Mouse (Mus musculus) ovary, postnatal 10 days (tissue): Measurements from ENCODE around the gene Cops7b.
"Not testable (repeated sequence)": the region's sequence is repeated elsewhere in the genome, so short reads cannot be mapped to it uniquely, and the experiment has no call there.

Experiments used
- DNase-seq: peaks from one replicate; pipeline ENCODE4 v3.0.0; 2022; ENCODE audit warnings: low spot score

The Cops7b gene

GRCm38 (mm10) chr1:86582451-86583096, at the start of gene Cops7b, which contains the start of gene Pde6d:
Gene Cops7b, plus strand, starts transcription at chr1:86582904.
Gene Pde6d, minus strand, starts transcription at chr1:86582629.
- peak; percentile 97 for DNase-seq

- no peak for DNase-seq
Measured at GRCm38 (mm10) chr1:86533411-86534130, 49.1 kb upstream of the Cops7b start.

GRCm38 (mm10) chr1:86538383-86538782, 44.3 kb upstream of the Cops7b start:
- DNase-seq = no peak

- DNase-seq = not testable (repeated sequence)
Measured at GRCm38 (mm10) chr1:86539583-86539982, 43.1 kb upstream of the Cops7b start.

GRCm38 (mm10) chr1:86542584-86542983, 40.1 kb upstream of the Cops7b start:
- no peak for DNase-seq

GRCm38 (mm10) chr1:86546797-86547196, 35.9 kb upstream of the Cops7b start:
- DNase-seq = no peak

- no peak for DNase-seq
Measured at GRCm38 (mm10) chr1:86551299-86551698, 31.4 kb upstream of the Cops7b start.

GRCm38 (mm10) chr1:86551877-86552276, 30.8 kb upstream of the Cops7b start:
- DNase-seq = no peak

- DNase-seq = no peak
Measured at GRCm38 (mm10) chr1:86555665-86556064, 27.0 kb upstream of the Cops7b start.

- no peak for DNase-seq
Measured at GRCm38 (mm10) chr1:86557872-86558271, 24.8 kb upstream of the Cops7b start.

- no peak for DNase-seq
Measured at GRCm38 (mm10) chr1:86559232-86559631, 23.5 kb upstream of the Cops7b start.

GRCm38 (mm10) chr1:86562663-86563062, 20.0 kb upstream of the Cops7b start:
- DNase-seq = no peak

- DNase-seq = no peak
Measured at GRCm38 (mm10) chr1:86568409-86568808, 14.3 kb upstream of the Cops7b start.

- DNase-seq = no peak
Measured at GRCm38 (mm10) chr1:86569292-86569860, 13.3 kb upstream of the Cops7b start.

GRCm38 (mm10) chr1:86571381-86571780, 11.3 kb upstream of the Cops7b start:
- no peak for DNase-seq

GRCm38 (mm10) chr1:86571941-86572340, 10.8 kb upstream of the Cops7b start:
- no peak for DNase-seq

- no peak for DNase-seq
Measured at GRCm38 (mm10) chr1:86580426-86580825, 2.3 kb upstream of the Cops7b start.

GRCm38 (mm10) chr1:86581692-86582450, 833 bp upstream of the Cops7b start:
- DNase-seq = no peak

- no peak for DNase-seq
Measured at GRCm38 (mm10) chr1:86583709-86584108, 1.0 kb downstream of the Cops7b start.

- peak; percentile 75 for DNase-seq
Measured at GRCm38 (mm10) chr1:86586992-86587391, 4.3 kb downstream of the Cops7b start.

GRCm38 (mm10) chr1:86594539-86594938, 11.8 kb downstream of the Cops7b start:
- DNase-seq = no peak

- no peak for DNase-seq
Measured at GRCm38 (mm10) chr1:86595315-86595714, 12.6 kb downstream of the Cops7b start.
